Mouse (Mus musculus) layer of hippocampus, postnatal 14 days (tissue): ENCODE results near the gene Olfr103. TPM values are rescaled to one million over a fixed set of nuclear protein-coding genes. Genes with fewer than 3 reads are reported as not detected.

ENCODE experiments used
- DNase-seq, 2 experiments: peaks; one replicate each; pipeline ENCODE4 v3.0.0; 2021 to 2022; ENCODE audit warnings: low spot score in 2 of 2, mixed read lengths in 1 of 2
- long read RNA-seq, 2 experiments: library from polyadenylated mRNA; stranded (forward); transcript quantifications; one replicate each; pipeline ENCODE4 v2.0.0; 2021
- total RNA-seq, 2 experiments: library from RNA; stranded (reverse); gene quantifications; 2 replicates each; pipeline ENCODE4 v1.2.3; 2021

Gene Olfr103
- not detected for total RNA-seq
- long read RNA-seq, experiment 1, result 0 reads
- long read RNA-seq, experiment 2, result 0 reads

GRCm38 (mm10) chr17:37339598-37339997 lies at the start of gene Olfr103:
Gene Olfr103 (minus strand): TSS chr17:37339698.
- DNase-seq, result no peak

- DNase-seq, result no peak
Observed at GRCm38 (mm10) chr17:37378733-37379132, 39.2 kb upstream of the Olfr103 start, which contains the start of gene Olfr105-ps. Gene Olfr105-ps (plus strand): TSS chr17:37379033.

- no peak for DNase-seq
Observed at GRCm38 (mm10) chr17:37359282-37359681, 19.8 kb upstream of the Olfr103 start, which contains the start of gene Olfr104-ps. Gene Olfr104-ps (plus strand): TSS chr17:37359582.

GRCm38 (mm10) chr17:37316954-37317353 lies 22.5 kb downstream of the Olfr103 start, which contains the start of gene Olfr102:
Gene Olfr102 (minus strand): TSS chr17:37317054.
- no peak for DNase-seq

GRCm38 (mm10) chr17:37310146-37310699 lies 29.3 kb downstream of the Olfr103 start:
- no peak for DNase-seq

GRCm38 (mm10) chr17:37308483-37308882 lies 31.0 kb downstream of the Olfr103 start:
- DNase-seq, result no peak

GRCm38 (mm10) chr17:37304213-37304612 lies 35.3 kb downstream of the Olfr103 start, which contains the start of gene Olfr101:
Gene Olfr101 (minus strand): TSS chr17:37304313.
- DNase-seq, result no peak

Other genes with a start within 250 kb of the Olfr103 start
- gene Olfr91, start 241.4 kb downstream of the Olfr103 start, total RNA-seq, result not detected
- not detected for gene Olfr92, start 219.6 kb downstream of the Olfr103 start, total RNA-seq
- gene Olfr93, start 178.2 kb downstream of the Olfr103 start, total RNA-seq, result not detected
- gene Ubd, start 145.8 kb downstream of the Olfr103 start, total RNA-seq, result not detected
- not detected for gene Olfr94, start 138.7 kb downstream of the Olfr103 start, total RNA-seq
- gene Olfr95, start 126.6 kb downstream of the Olfr103 start, total RNA-seq, result not detected
- not detected for gene Olfr96, start 119.6 kb downstream of the Olfr103 start, total RNA-seq
- gene Olfr97, start 102.4 kb downstream of the Olfr103 start, total RNA-seq, result not detected
- gene Olfr98, start 75.9 kb downstream of the Olfr103 start, total RNA-seq, result not detected
- gene H2-M3, start 69.5 kb downstream of the Olfr103 start, total RNA-seq, result 1 to 10 TPM; 2.2 to 2.5 TPM
- gene Olfr99, start 56.2 kb downstream of the Olfr103 start, total RNA-seq, result not detected
- not detected for gene Olfr101, start 35.4 kb downstream of the Olfr103 start, total RNA-seq
- not detected for gene Olfr102, start 22.6 kb downstream of the Olfr103 start, total RNA-seq
- not detected for gene Olfr104-ps, start 19.9 kb upstream of the Olfr103 start, total RNA-seq
- not detected for gene Olfr105-ps, start 39.3 kb upstream of the Olfr103 start, total RNA-seq
- gene Olfr106-ps, start 50.7 kb upstream of the Olfr103 start, total RNA-seq, result not detected
- gene Olfr107, start 59.5 kb upstream of the Olfr103 start, total RNA-seq, result under 1 TPM in 1 of 2 experiments, not detected in 1; 0.10 TPM
- not detected for gene Olfr108, start 105.8 kb upstream of the Olfr103 start, total RNA-seq
- gene Olfr109, start 119.2 kb upstream of the Olfr103 start, total RNA-seq, result not detected
- gene H2-M2, start 143.9 kb upstream of the Olfr103 start, total RNA-seq, result not detected
- not detected for gene Olfr110, start 152.8 kb upstream of the Olfr103 start, total RNA-seq
- gene Olfr111, start 168.3 kb upstream of the Olfr103 start, total RNA-seq, result not detected
- gene Olfr112, start 229.8 kb upstream of the Olfr103 start, total RNA-seq, result not detected
- gene Olfr113, start 238.0 kb upstream of the Olfr103 start, total RNA-seq, result not detected